Mouse (Mus musculus): ENCODE measurements around the gene Xbp1. TPM values are rescaled to one million over a fixed set of nuclear protein-coding genes. Genes with fewer than 3 reads are reported as not detected.
"Not testable (repeated sequence)": the region's sequence is repeated elsewhere in the genome, so short reads cannot be mapped to it uniquely, and the experiment has no call there.

The Xbp1 gene
- 189 and 200 TPM in 2 replicates for polyA plus RNA-seq (2015; fragmentation: Nextera tagmentation; extraction: Ambion mirVana)

DNA sequence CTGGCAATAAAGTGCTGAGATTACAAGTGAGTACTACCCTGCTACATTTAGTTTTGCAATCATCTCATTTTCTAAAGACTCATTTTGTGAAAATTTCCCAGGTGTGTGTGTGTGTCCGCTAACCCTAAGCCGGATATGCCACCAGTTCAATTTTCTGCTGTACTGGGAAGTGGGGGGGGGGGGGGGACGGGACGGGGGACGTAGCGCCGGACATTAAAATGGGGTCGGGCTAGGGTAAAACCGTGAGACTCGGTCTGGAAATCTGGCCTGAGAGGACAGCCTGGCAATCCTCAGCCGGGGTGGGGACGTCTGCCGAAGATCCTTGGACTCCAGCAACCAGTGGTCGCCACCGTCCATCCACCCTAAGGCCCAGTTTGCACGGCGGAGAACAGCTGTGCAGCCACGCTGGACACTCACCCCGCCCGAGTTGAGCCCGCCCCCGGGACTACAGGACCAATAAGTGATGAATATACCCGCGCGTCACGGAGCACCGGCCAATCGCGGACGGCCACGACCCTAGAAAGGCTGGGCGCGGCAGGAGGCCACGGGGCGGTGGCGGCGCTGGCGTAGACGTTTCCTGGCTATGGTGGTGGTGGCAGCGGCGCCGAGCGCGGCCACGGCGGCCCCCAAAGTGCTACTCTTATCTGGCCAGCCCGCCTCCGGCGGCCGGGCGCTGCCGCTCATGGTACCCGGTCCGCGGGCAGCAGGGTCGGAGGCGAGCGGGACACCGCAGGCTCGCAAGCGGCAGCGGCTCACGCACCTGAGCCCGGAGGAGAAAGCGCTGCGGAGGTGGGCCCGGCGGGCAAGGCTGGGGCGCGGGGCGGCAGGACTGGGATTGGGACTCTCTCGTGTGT is at the start of gene Xbp1:
TSS of gene Xbp1 (plus strand) at position 248 of the 854 bp plus-strand sequence.
- H3K27me3 ChIP-seq = no peaks in the 10 kb centered on the region
- peaks cover 35% of the 10 kb centered on the region for H3K36me3 ChIP-seq
- peak within 1 kb of the TSS; percentile 70 for H3K4me3 ChIP-seq (replicated peaks)
- WGBS = 0% methylated on average over 69 of the region's 72 CpGs
- H3K4me1 ChIP-seq = peaks cover 34% of the 10 kb centered on the region
- ATAC-seq (replicated peaks; ENCODE audit: low FRiP score) = peak; percentile 99
- no peaks in the 10 kb centered on the region for H3K9me3 ChIP-seq (replicated peaks)
- H3K9ac ChIP-seq = peak within 1 kb of the TSS; percentile 94
- peak within 1 kb of the TSS; percentile 89 for H3K27ac ChIP-seq
- peak within 1 kb of the TSS; percentile 72 for H3K4me2 ChIP-seq

DNA sequence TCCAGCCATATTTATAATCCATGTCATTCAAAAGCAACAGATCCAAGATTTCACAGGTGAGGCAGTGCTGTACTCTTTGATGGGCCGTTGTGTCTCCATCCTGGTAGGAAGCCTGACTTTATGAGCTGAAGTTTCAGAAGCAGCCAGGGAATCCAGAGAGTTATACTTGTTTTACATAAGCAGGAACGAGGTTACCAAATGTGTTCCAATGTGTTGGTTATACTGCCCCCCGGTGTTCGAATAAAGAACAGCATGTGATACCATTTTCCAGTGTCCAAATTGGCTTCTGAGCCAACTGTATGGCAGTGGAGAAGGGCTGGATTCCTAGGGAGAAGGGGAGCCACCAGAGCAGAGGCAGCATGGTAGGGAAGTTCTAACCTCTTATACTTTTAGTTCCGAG is 46.3 kb upstream of the Xbp1 start:
- no peaks in the 10 kb centered on the region for H3K27me3 ChIP-seq
- no peak overlapping the region for H3K4me3 ChIP-seq (replicated peaks)
- H3K9ac ChIP-seq = no peak overlapping the region
- ATAC-seq (replicated peaks; ENCODE audit: low FRiP score) = no peak
- H3K9me3 ChIP-seq (replicated peaks) = no peaks in the 10 kb centered on the region
- H3K27ac ChIP-seq = no peak overlapping the region
- 15% methylated on average over 5 of the region's 5 CpGs for WGBS
- no peak overlapping the region for H3K4me2 ChIP-seq
- no peaks in the 10 kb centered on the region for H3K36me3 ChIP-seq
- H3K4me1 ChIP-seq = no peaks in the 10 kb centered on the region

DNA sequence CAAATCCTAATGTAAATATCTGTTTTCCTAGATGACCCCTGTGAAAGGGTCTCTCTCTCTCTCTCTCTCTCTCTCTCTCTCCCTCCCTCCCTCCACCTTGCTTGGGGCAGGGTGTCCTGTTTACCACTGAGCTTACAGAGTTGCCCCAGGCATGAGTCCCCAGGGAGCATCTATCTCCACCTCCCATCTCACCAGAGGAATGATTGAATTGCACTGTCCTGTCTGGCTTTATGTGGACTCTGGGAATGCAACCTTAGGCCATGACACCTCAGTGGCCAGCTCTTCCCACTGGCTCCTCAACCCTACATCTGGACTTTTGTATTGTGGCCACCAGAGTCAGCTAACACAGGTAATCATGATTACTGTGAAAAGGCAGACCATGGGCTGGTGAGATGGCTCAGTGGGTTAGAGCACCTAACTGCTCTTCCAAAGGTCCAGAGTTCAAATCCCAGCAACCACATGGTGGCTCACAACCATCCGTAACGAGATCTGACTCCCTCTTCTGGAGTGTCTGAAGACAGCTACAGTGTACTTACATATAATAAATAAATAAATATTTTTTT is 44.8 kb upstream of the Xbp1 start:
- not testable (repeated sequence) for H3K27me3 ChIP-seq; H3K4me3 ChIP-seq (replicated peaks); H3K36me3 ChIP-seq; ATAC-seq (replicated peaks; ENCODE audit: low FRiP score); H3K4me1 ChIP-seq; H3K9ac ChIP-seq; H3K4me2 ChIP-seq; H3K27ac ChIP-seq; H3K9me3 ChIP-seq (replicated peaks)
- WGBS = 85% methylated on average over 2 of the region's 2 CpGs

DNA sequence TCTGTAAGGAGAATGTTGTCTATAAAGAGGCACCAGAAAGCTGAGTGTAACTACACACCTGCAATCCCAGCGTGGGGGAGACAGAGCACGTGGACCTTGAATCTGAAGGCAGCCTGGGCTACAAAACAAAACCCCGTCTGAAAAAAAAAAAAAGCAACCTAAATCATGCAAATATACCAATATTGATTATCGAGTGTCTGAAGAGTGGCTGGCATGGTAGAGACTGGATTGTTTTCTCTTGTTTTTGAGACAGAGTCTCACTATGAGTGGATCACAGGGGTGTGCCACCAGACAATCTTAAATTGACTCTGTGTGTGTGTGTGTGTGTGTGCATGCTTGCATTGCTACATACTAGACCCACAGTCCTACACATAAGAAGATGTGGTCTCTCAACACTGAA is 43.7 kb upstream of the Xbp1 start:
- H3K9me3 ChIP-seq (replicated peaks) = no peaks in the 10 kb centered on the region
- no peaks in the 10 kb centered on the region for H3K36me3 ChIP-seq
- no peak for ATAC-seq (replicated peaks; ENCODE audit: low FRiP score)
- 83% methylated on average over 4 of the region's 4 CpGs for WGBS
- no peak overlapping the region for H3K4me3 ChIP-seq (replicated peaks)
- H3K9ac ChIP-seq = no peak overlapping the region
- H3K27ac ChIP-seq = no peak overlapping the region
- H3K4me2 ChIP-seq = no peak overlapping the region
- no peaks in the 10 kb centered on the region for H3K27me3 ChIP-seq
- no peaks in the 10 kb centered on the region for H3K4me1 ChIP-seq

DNA sequence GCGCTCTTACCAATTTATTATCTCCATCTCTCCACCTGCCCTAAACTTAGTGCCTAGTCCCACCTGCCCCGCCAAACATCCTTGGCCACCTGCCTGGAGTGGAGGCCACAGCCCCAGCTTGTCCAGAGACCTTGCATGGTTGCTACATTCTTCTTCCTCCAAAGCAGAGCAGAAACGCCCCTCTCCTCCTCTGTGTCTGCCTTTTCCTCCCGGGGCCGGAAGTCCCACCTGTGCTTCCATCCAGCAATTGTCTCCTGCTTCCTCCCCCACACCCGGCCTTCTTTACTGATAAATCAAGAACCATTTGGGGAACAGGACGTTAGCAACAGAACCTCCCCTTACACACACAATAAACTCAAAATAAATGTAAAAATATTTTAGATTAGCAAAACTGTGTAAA is 42.3 kb upstream of the Xbp1 start:
- no peaks in the 10 kb centered on the region for H3K36me3 ChIP-seq
- H3K9ac ChIP-seq = no peak overlapping the region
- no peak overlapping the region for H3K4me3 ChIP-seq (replicated peaks)
- H3K9me3 ChIP-seq (replicated peaks) = no peaks in the 10 kb centered on the region
- H3K4me2 ChIP-seq = no peak overlapping the region
- H3K27me3 ChIP-seq = no peaks in the 10 kb centered on the region
- no peak overlapping the region for H3K27ac ChIP-seq
- 70% methylated on average over 7 of the region's 7 CpGs for WGBS
- no peak for ATAC-seq (replicated peaks; ENCODE audit: low FRiP score)
- no peaks in the 10 kb centered on the region for H3K4me1 ChIP-seq

DNA sequence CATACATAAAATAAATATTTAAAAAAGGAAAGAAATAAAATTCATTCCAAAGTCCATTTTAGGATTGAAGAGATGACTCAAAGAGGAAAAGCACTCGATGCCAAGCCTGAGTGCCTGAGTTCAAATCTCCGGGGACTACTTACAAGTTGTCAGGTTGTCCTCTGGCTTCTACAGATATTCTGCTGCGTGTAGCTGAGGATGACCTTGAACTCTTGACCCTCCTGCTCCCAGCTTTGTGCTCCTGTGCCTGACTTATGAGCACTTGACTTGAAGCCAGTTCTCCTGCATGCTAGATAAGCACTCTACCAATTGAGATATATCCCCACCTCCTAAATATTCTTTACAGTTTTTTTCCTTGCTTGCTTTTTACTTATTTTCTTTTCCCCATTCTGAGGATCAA is 41.6 kb upstream of the Xbp1 start:
- Histone ChIP-seq H3K27ac (no peak overlapping the region), H3K36me3 (no peaks in the 10 kb centered on the region), H3K27me3 (no peaks in the 10 kb centered on the region), H3K9me3 (replicated peaks) (no peaks in the 10 kb centered on the region), H3K4me2 (no peak overlapping the region), H3K4me3 (replicated peaks) (no peak overlapping the region), H3K4me1 (no peaks in the 10 kb centered on the region), H3K9ac (no peak overlapping the region)
- ATAC-seq (replicated peaks; ENCODE audit: low FRiP score) = no peak
- 84% methylated on average over 3 of the region's 3 CpGs for WGBS

DNA sequence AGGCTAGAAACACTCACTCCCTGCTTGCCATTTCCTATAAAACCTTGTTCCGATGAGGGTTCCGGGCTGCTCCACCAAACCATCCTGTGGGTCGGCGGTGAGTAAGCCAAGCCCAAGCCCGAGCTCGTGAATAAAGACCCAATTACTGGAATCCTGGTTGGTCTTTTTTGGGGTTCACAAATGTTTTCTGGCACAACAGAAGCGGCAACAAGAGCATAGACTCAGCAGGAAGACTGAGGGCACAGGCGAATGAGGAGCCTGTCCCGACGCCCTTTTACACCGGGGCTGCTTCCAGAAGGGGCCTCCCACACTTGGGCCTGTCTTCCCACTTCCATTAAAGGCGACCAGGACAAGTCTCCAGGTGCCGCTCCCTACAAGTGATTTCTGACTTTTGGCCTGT is 37.9 kb upstream of the Xbp1 start:
- no peaks in the 10 kb centered on the region for H3K9me3 ChIP-seq (replicated peaks)
- H3K9ac ChIP-seq = no peak overlapping the region
- no peaks in the 10 kb centered on the region for H3K36me3 ChIP-seq
- WGBS = 70% methylated on average over 13 of the region's 13 CpGs
- peaks cover 5% of the 10 kb centered on the region; the same call in 1 of the 2 replicates for H3K4me1 ChIP-seq
- ATAC-seq (replicated peaks; ENCODE audit: low FRiP score) = no peak
- H3K4me2 ChIP-seq = no peak overlapping the region
- no peak overlapping the region for H3K27ac ChIP-seq
- H3K4me3 ChIP-seq (replicated peaks) = no peak overlapping the region
- no peaks in the 10 kb centered on the region for H3K27me3 ChIP-seq

DNA sequence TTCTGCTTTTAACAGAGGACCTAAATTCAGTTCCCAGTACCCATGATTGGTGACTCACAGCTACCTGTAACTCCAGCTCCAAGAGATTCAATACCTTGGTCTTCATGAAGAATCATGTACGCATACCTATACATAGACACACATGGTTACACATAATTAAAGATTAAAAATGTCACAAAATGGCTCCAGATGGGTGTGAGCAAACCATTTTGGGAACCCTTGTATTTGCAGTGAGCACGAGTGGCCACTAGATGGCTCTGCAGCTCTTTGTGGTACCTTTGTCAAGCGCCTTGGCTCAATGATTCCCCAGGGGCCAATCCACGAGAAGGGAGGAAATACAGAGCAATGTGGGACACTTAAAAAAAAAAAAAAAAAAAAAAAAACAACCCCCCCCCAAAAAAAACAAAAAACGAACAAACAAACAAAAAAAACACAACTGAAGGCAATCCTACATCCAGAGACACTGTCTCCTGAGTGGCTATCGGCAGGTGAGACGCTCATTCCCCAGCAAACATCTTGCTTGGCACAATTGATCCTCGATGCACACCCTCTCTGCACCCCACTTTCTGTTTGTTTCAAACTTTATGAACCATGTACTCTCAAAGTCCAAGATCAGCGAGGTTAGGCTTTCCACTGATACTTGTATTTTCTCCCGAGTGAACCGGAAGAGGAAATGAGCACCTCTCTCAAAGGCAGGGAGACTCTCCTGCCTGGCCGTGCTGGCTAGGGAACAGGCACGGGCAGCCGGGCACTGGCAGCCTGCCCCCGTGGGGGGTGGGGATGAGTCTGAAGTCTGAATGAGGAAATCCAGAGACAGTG is 35.1 kb upstream of the Xbp1 start:
- peak overlapping the region; percentile 42 for H3K4me3 ChIP-seq (replicated peaks)
- peak overlapping the region; percentile 38 for H3K27ac ChIP-seq
- H3K9ac ChIP-seq = peak overlapping the region; percentile 33
- peak overlapping the region; percentile 72 for H3K4me2 ChIP-seq
- peak; percentile 71 for ATAC-seq (replicated peaks; ENCODE audit: low FRiP score)
- H3K4me1 ChIP-seq = peaks cover 5% of the 10 kb centered on the region; the same call in 1 of the 2 replicates
- H3K27me3 ChIP-seq = no peaks in the 10 kb centered on the region
- no peaks in the 10 kb centered on the region for H3K9me3 ChIP-seq (replicated peaks)
- 11% methylated on average over 15 of the region's 15 CpGs for WGBS
- H3K36me3 ChIP-seq = no peaks in the 10 kb centered on the region

DNA sequence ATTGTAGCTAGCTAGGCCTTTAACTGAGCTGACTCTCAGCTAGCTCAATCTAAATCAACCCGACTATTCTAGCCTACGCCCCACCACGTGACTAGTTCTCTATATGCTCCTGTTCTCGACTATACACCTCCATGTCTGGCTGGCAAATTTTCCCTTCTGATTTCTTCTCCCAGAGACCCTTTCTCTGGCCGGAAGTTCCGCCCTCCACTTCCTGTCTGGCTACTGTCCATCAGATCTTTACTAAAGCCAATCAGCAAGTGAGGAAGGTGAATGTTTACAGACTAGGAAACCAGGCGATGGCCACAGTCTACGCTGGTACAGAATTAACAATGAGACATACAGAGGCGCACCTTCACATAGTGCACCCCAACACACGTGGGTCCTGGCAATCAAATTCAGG is 31.0 kb upstream of the Xbp1 start:
- ATAC-seq (replicated peaks; ENCODE audit: low FRiP score); H3K27me3 ChIP-seq; H3K36me3 ChIP-seq; H3K27ac ChIP-seq; H3K9me3 ChIP-seq (replicated peaks); H3K4me2 ChIP-seq; H3K4me3 ChIP-seq (replicated peaks); H3K9ac ChIP-seq; H3K4me1 ChIP-seq: not testable (repeated sequence)
- WGBS = 88% methylated on average over 10 of the region's 10 CpGs

DNA sequence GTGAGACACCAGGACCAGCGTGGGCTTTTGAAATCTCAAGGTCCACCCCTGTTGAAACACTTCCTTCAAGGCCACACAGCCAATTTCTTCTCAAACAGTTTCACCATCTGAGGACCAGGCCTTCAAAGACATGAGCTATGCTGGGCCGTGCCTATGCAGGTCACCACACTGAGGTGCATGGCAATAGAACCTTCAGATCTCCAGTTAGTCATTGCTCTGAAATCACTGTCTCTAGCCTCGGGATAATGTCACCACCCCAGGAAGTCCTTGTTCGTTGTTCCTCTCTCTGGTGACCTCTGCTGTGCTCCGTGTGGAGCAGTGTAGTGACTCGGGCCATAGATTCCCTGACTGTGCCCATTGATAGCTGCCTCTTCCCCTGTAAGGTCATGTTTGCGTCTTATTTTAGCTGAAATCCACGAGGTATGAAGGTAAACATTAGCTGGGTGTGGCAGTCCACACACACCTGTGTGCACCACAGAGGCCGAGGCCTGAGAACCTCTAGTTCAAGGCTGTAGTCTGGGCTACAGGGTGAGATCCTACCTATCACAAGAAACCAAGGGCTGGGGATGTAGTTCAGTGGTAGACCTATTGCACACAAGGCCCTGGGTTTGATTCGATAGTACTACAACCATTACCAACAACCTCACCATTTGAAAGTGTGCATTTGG is 29.3 kb upstream of the Xbp1 start:
- H3K9me3 ChIP-seq (replicated peaks) = no peaks in the 10 kb centered on the region
- H3K4me3 ChIP-seq (replicated peaks) = no peak overlapping the region
- no peak overlapping the region for H3K27ac ChIP-seq
- H3K4me2 ChIP-seq = no peak overlapping the region
- 82% methylated on average over 10 of the region's 10 CpGs for WGBS
- H3K9ac ChIP-seq = no peak overlapping the region
- ATAC-seq (replicated peaks; ENCODE audit: low FRiP score) = no peak
- no peaks in the 10 kb centered on the region for H3K27me3 ChIP-seq
- no peaks in the 10 kb centered on the region for H3K4me1 ChIP-seq
- no peaks in the 10 kb centered on the region for H3K36me3 ChIP-seq

DNA sequence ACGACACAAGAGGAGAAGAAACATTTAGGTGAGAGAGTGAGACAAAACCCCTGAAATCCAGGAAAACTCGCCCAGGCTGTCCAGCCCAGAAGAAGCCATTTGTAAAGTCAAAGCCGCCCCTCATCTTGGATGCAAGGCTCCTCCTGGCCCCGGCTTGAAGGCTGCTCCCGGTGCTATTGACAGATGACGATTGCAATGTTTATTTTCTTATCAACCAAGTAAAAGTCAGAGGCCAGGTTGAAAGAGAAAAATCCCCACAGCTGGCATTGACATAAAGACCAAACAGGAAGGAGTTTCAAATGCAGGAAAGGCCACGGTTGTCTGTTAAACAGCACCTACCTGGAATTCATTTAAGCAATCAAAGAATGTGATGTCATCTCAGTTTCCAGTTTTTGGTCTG is 28.5 kb upstream of the Xbp1 start:
- Histone ChIP-seq H3K27ac (no peak overlapping the region), H3K9me3 (replicated peaks) (no peaks in the 10 kb centered on the region), H3K27me3 (no peaks in the 10 kb centered on the region), H3K4me2 (no peak overlapping the region), H3K4me1 (no peaks in the 10 kb centered on the region), H3K36me3 (no peaks in the 10 kb centered on the region), H3K4me3 (replicated peaks) (no peak overlapping the region), H3K9ac (no peak overlapping the region)
- no peak for ATAC-seq (replicated peaks; ENCODE audit: low FRiP score)
- WGBS = 64% methylated on average over 7 of the region's 7 CpGs

DNA sequence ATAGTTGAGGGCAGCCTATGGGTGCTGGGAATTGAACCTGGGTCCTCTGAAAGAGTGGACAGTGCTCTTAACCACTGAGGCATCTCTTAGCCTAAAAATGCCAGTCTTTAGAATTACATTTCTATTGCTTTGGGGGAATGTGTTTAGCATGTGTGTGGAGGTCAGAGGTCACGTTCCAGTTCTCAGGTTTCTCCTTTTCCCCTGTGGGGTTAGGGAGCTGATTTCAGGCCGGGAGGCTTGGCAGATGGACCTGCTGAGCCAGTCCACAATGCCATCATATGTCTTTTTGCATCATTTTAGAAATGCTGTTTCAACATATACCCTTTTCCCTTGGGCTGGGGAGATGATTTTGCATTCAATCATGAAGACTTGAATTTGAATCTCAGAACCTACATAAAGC is 26.6 kb upstream of the Xbp1 start:
- 28% methylated on average over 2 of the region's 2 CpGs for WGBS
- Histone ChIP-seq H3K4me3 (replicated peaks) (no peak overlapping the region), H3K27ac (no peak overlapping the region), H3K9ac (no peak overlapping the region), H3K36me3 (no peaks in the 10 kb centered on the region), H3K4me2 (no peak overlapping the region), H3K4me1 (peaks cover 5% of the 10 kb centered on the region; the same call in 1 of the 2 replicates), H3K27me3 (no peaks in the 10 kb centered on the region), H3K9me3 (replicated peaks) (no peaks in the 10 kb centered on the region)
- no peak for ATAC-seq (replicated peaks; ENCODE audit: low FRiP score)

Data from kidney, embryonic 15.5 days (tissue).